Mouse (Mus musculus) liver, embryonic 15.5 days (tissue): ENCODE measurements around the gene Knstrn. TPM values are rescaled to one million over a fixed set of nuclear protein-coding genes. Genes with fewer than 3 reads are reported as not detected.

Experiments
- ATAC-seq: fragments of 200-750 bp; cut with Nextera tagmentation; 2 replicates; pipeline ENCODE4 v1.8.0; 2017; ENCODE audit warnings: moderate number of reproducible peaks, mild to moderate bottlenecking, moderate library complexity; ENCODE audit not compliant: insufficient read depth
- H3K27ac ChIP-seq: fragments of 300-500 bp; sonication (generic); replicated peaks from 2 replicates; pipeline ENCODE4 v1.5.1; 2015; ENCODE audit warnings: mild to moderate bottlenecking, inconsistent platforms
- H3K27me3 ChIP-seq: fragments of 300-500 bp; sonication (generic); 2 replicates; pipeline ENCODE4 v1.6.1; 2015; ENCODE audit warnings: mild to moderate bottlenecking, inconsistent platforms
- H3K36me3 ChIP-seq: fragments of 300-500 bp; sonication (generic); replicated peaks from 2 replicates; pipeline ENCODE4 v1.6.1; 2015; ENCODE audit warnings: moderate library complexity, mild to moderate bottlenecking, inconsistent platforms
- H3K4me1 ChIP-seq: fragments of 300-500 bp; sonication (generic); replicated peaks from 2 replicates; pipeline ENCODE4 v1.6.1; 2015; ENCODE audit warnings: inconsistent platforms
- H3K4me2 ChIP-seq: fragments of 300-500 bp; sonication (generic); 2 replicates; pipeline ENCODE4 v1.6.1; 2015; ENCODE audit warnings: moderate library complexity, mild to moderate bottlenecking, inconsistent platforms
- H3K4me3 ChIP-seq: fragments of 300-500 bp; sonication (generic); replicated peaks from 2 replicates; pipeline ENCODE4 v1.5.1; 2015; ENCODE audit warnings: mild to moderate bottlenecking, inconsistent platforms
- H3K9ac ChIP-seq: fragments of 300-500 bp; sonication (generic); 2 replicates; pipeline ENCODE4 v1.6.1; 2015; ENCODE audit warnings: moderate library complexity, mild to moderate bottlenecking, inconsistent platforms
- H3K9me3 ChIP-seq: fragments of 300-500 bp; sonication (generic); replicated peaks from 2 replicates; pipeline ENCODE4 v1.6.1; 2016; ENCODE audit warnings: inconsistent platforms
- WGBS: fragments of 180-500 bp; shearing (Covaris S2); methylation state at CpG from one replicate; pipeline ENCODE4 v1.1.7; 2015; ENCODE audit warnings: mixed read lengths; ENCODE audit not compliant: insufficient replicate concordance; 5-methylcytosine and 5-hydroxymethylcytosine counted together
- polyA plus RNA-seq: library from polyadenylated mRNA; unstranded; fragments of >200 nt; fragmentation: Nextera tagmentation; extraction: Ambion mirVana; gene quantifications from 2 replicates; pipeline ENCODE4 v1.2.1, GENCODE M21; 2015

Knstrn gene
- polyA plus RNA-seq, 1 experiment from 2014 or later: 73.9 TPM

DNA sequence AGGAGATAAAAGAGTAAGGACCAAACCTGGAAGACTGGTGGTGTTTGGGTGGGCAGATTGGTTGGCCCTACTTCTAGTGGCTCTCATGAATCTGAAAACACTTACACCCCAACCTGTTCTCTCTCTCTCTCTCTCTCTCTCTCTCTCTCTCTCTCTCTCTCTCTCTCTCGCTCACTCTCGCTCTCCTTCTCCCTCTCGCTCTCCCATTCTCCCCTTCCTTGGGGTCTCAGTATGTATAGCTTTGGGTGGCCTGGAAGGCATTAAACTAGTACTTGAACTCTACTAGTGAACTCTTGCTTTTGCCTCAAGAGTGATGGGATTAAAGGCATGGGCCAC is 48.5 kb downstream of the Knstrn start:
- Histone ChIP-seq H3K4me1 (peaks cover 29% of the 10 kb centered on the region), H3K9ac (peak overlapping the region; percentile 57), H3K27me3 (peaks cover 16% of the 10 kb centered on the region), H3K4me2 (peak overlapping the region; percentile 78), H3K9me3 (no peaks in the 10 kb centered on the region), H3K27ac (peak overlapping the region; percentile 63), H3K4me3 (peak overlapping the region; percentile 65), H3K36me3 (no peaks in the 10 kb centered on the region)
- ATAC-seq: no peak
- 62% methylated on average over 3 of the region's 3 CpGs for WGBS

GRCm38 (mm10) chr2:118870601-118871000 is 56.8 kb downstream of the Knstrn start:
- H3K4me1 ChIP-seq: no peaks in the 10 kb centered on the region
- H3K36me3 ChIP-seq: peaks cover 23% of the 10 kb centered on the region
- H3K4me3 ChIP-seq: no peak overlapping the region
- no peak overlapping the region for H3K4me2 ChIP-seq
- H3K27me3 ChIP-seq: no peaks in the 10 kb centered on the region
- H3K9ac ChIP-seq: no peak overlapping the region
- H3K9me3 ChIP-seq: no peaks in the 10 kb centered on the region
- 74% methylated on average over 3 of the region's 3 CpGs for WGBS
- no peak for ATAC-seq
- no peak overlapping the region for H3K27ac ChIP-seq

- H3K9me3 ChIP-seq: no peaks in the 10 kb centered on the region
- WGBS: 67% methylated on average over 1 of the region's 1 CpGs
Observed at GRCm38 (mm10) chr2:118871032-118871431, 57.2 kb downstream of the Knstrn start.

GRCm38 (mm10) chr2:118873018-118873417 is 59.2 kb downstream of the Knstrn start:
- ATAC-seq: no peak
- no peaks in the 10 kb centered on the region for H3K9me3 ChIP-seq
- no peak overlapping the region for H3K27ac ChIP-seq
- no peak overlapping the region for H3K4me3 ChIP-seq
- no peaks in the 10 kb centered on the region for H3K27me3 ChIP-seq
- no peaks in the 10 kb centered on the region for H3K4me1 ChIP-seq
- 76% methylated on average over 5 of the region's 5 CpGs for WGBS
- H3K4me2 ChIP-seq: no peak overlapping the region
- H3K9ac ChIP-seq: no peak overlapping the region
- H3K36me3 ChIP-seq: peaks cover 39% of the 10 kb centered on the region

More at GRCm38 (mm10) chr2:118871032-118871431, 57.2 kb downstream of the Knstrn start:
- H3K4me3 ChIP-seq: no peak overlapping the region
- no peaks in the 10 kb centered on the region for H3K4me1 ChIP-seq
- no peak overlapping the region for H3K9ac ChIP-seq
- H3K36me3 ChIP-seq: peaks cover 24% of the 10 kb centered on the region
- H3K27ac ChIP-seq: no peak overlapping the region
- no peak for ATAC-seq
- H3K4me2 ChIP-seq: no peak overlapping the region
- no peaks in the 10 kb centered on the region for H3K27me3 ChIP-seq

DNA sequence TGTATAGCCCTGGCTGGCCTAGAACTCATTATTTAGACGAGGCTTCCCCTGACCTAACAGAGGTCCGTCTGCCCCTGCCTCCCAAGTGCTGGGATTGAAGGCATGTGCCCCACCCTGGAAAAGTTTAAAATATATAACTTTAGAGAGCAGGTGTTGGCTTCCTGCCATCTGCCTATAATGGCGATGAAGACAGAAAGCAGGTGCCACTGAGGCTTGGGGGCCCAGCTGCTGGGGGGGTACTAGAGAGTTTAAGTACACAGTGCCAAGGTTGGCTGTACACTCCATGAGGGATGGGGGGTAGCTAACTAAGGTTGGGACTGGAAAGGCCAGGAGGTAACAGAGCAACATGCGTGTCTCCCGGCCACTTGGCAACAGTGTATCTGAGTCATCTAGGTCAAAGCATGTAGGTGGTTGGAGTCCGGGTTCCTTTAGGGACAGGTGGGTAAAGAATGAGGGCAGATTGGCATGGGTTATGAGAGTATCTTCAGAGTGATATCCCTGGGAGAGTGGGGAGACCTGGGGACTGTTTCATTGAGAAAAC is 60.2 kb downstream of the Knstrn start:
- ATAC-seq: no peak
- H3K4me3 ChIP-seq: no peak overlapping the region
- H3K27ac ChIP-seq: no peak overlapping the region
- no peak overlapping the region for H3K4me2 ChIP-seq
- WGBS: 75% methylated on average over 6 of the region's 6 CpGs
- H3K36me3 ChIP-seq: peaks cover 41% of the 10 kb centered on the region
- H3K9me3 ChIP-seq: no peaks in the 10 kb centered on the region
- no peaks in the 10 kb centered on the region for H3K27me3 ChIP-seq
- H3K9ac ChIP-seq: no peak overlapping the region
- no peaks in the 10 kb centered on the region for H3K4me1 ChIP-seq

GRCm38 (mm10) chr2:118875316-118875715 is 61.5 kb downstream of the Knstrn start:
- 74% methylated on average over 8 of the region's 8 CpGs for WGBS
- no peaks in the 10 kb centered on the region for H3K9me3 ChIP-seq
- no peak for ATAC-seq
- peaks cover 33% of the 10 kb centered on the region for H3K36me3 ChIP-seq
- no peak overlapping the region for H3K4me3 ChIP-seq
- H3K9ac ChIP-seq: no peak overlapping the region
- no peak overlapping the region for H3K4me2 ChIP-seq
- no peaks in the 10 kb centered on the region for H3K4me1 ChIP-seq
- H3K27me3 ChIP-seq: no peaks in the 10 kb centered on the region
- H3K27ac ChIP-seq: no peak overlapping the region

DNA sequence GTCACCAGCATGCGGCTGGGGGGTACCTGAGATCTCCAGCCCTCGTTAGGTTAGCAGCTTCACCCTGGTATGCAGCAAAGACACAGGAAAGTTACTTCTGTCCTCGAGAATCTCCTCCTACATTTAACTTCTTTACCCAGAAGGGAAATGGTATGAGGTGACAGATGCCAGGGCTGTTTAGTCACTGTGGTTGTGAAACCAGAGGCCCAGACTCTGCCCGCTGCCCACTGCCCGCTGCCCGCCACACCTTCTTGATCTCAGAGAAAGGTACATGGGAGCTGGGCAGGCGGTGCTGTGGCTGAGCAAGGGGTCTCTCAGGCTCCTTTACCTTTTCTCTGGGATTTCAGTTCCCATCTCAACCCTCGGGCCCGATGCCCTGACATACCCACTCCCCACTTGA is 62.6 kb downstream of the Knstrn start:
- no peaks in the 10 kb centered on the region for H3K4me1 ChIP-seq
- no peak overlapping the region for H3K9ac ChIP-seq
- no peak overlapping the region for H3K27ac ChIP-seq
- 75% methylated on average over 9 of the region's 9 CpGs for WGBS
- ATAC-seq: no peak
- no peaks in the 10 kb centered on the region for H3K27me3 ChIP-seq
- H3K9me3 ChIP-seq: no peaks in the 10 kb centered on the region
- H3K36me3 ChIP-seq: peaks cover 29% of the 10 kb centered on the region
- H3K4me3 ChIP-seq: no peak overlapping the region
- H3K4me2 ChIP-seq: no peak overlapping the region

- ATAC-seq: no peak
- H3K4me2 ChIP-seq: no peak overlapping the region
- WGBS: 71% methylated on average over 4 of the region's 4 CpGs
- no peak overlapping the region for H3K9ac ChIP-seq
- H3K9me3 ChIP-seq: no peaks in the 10 kb centered on the region
- H3K36me3 ChIP-seq: peaks cover 19% of the 10 kb centered on the region
- H3K4me1 ChIP-seq: peaks cover 17% of the 10 kb centered on the region
- H3K4me3 ChIP-seq: no peak overlapping the region
- H3K27me3 ChIP-seq: peaks cover 7% of the 10 kb centered on the region
- H3K27ac ChIP-seq: no peak overlapping the region
Observed at GRCm38 (mm10) chr2:118881019-118881418, 67.2 kb downstream of the Knstrn start.

GRCm38 (mm10) chr2:118881956-118882355 is 68.2 kb downstream of the Knstrn start:
- Histone ChIP-seq H3K27ac (no peak overlapping the region), H3K4me2 (no peak overlapping the region), H3K4me3 (no peak overlapping the region), H3K9ac (no peak overlapping the region), H3K27me3 (peaks cover 7% of the 10 kb centered on the region), H3K36me3 (peaks cover 10% of the 10 kb centered on the region), H3K4me1 (peaks cover 26% of the 10 kb centered on the region), H3K9me3 (no peaks in the 10 kb centered on the region)
- WGBS: 68% methylated on average over 5 of the region's 5 CpGs
- ATAC-seq: no peak

GRCm38 (mm10) chr2:118882840-118883679 is 69.3 kb downstream of the Knstrn start:
- H3K4me2 ChIP-seq: peak overlapping the region; percentile 86
- peak; percentile 20 for ATAC-seq
- H3K27me3 ChIP-seq: peaks cover 12% of the 10 kb centered on the region
- peak overlapping the region; percentile 56 for H3K4me3 ChIP-seq
- peaks cover 37% of the 10 kb centered on the region for H3K4me1 ChIP-seq
- peak overlapping the region; percentile 63 for H3K27ac ChIP-seq
- H3K9me3 ChIP-seq: no peaks in the 10 kb centered on the region
- H3K9ac ChIP-seq: peak overlapping the region; percentile 56
- H3K36me3 ChIP-seq: peaks cover 3% of the 10 kb centered on the region; the same call in 1 of the 2 replicates
- 3% methylated on average over 32 of the region's 32 CpGs for WGBS

GRCm38 (mm10) chr2:118887440-118887839 is 73.6 kb downstream of the Knstrn start:
- Histone ChIP-seq H3K4me2 (peak overlapping the region; percentile 86), H3K9ac (peak overlapping the region; percentile 51), H3K27ac (peak overlapping the region; percentile 91), H3K4me1 (peaks cover 52% of the 10 kb centered on the region), H3K9me3 (no peaks in the 10 kb centered on the region), H3K27me3 (peaks cover 36% of the 10 kb centered on the region), H3K36me3 (no peaks in the 10 kb centered on the region), H3K4me3 (peak overlapping the region; percentile 48)
- peak; percentile 69 for ATAC-seq
- WGBS: 36% methylated on average over 13 of the region's 13 CpGs
